Mouse (Mus musculus): Measurements from ENCODE around the gene Alyref2. TPM values are rescaled to one million over a fixed set of nuclear protein-coding genes. Genes with fewer than 3 reads are reported as not detected.
"Not testable (repeated sequence)": the region's sequence is repeated elsewhere in the genome, so short reads cannot be mapped to it uniquely, and the experiment has no call there.

Gene Alyref2
- polyA plus RNA-seq, 2 experiments = 10.8 to 14.5 TPM

- Histone ChIP-seq H3K4me3 (replicated peaks; ENCODE audit: low read length) (no peak overlapping the region), H3K9me3 (ENCODE audit: control insufficient read depth, low read length) (no peaks in the 10 kb centered on the region), H3K27me3 (ENCODE audit: control insufficient read depth, insufficient read depth, low read length) (no peaks in the 10 kb centered on the region), H3K9ac (ENCODE audit: low read depth, low read length, severe bottlenecking) (no peak overlapping the region), H3K4me1 (ENCODE audit: control insufficient read depth, insufficient read depth, low read length) (no peaks in the 10 kb centered on the region), H3K36me3 (ENCODE audit: control insufficient read depth, insufficient read depth, low read length) (no peaks in the 10 kb centered on the region), H3K4me2 (replicated peaks; ENCODE audit: low read depth, low read length, severe bottlenecking) (no peak overlapping the region), H3K27ac (replicated peaks; ENCODE audit: low read depth, low read length) (no peak overlapping the region)
- DNase-seq (ENCODE audit: low spot score) (no peak), ATAC-seq (ENCODE audit: low FRiP score, low read depth) (no peak)
- 88% methylated on average over 5 of the region's 5 CpGs for WGBS
- TF ChIP-seq POLR2A (IDR thresholded peaks at IDR 0.05; ENCODE audit: borderline replicate concordance, extremely low read depth, insufficient read depth, insufficient read length) = no peak
Measured at GRCm38 (mm10) chr1:171470896-171471295, 32.4 kb upstream of the Alyref2 start.

- H3K36me3 ChIP-seq (ENCODE audit: control insufficient read depth, insufficient read depth, low read length) = no peaks in the 10 kb centered on the region
- H3K27ac ChIP-seq (replicated peaks; ENCODE audit: low read depth, low read length) = no peak overlapping the region
- no peaks in the 10 kb centered on the region for H3K4me1 ChIP-seq (ENCODE audit: control insufficient read depth, insufficient read depth, low read length)
- 57% methylated on average over 1 of the region's 1 CpGs for WGBS
- no peaks in the 10 kb centered on the region for H3K27me3 ChIP-seq (ENCODE audit: control insufficient read depth, insufficient read depth, low read length)
- ATAC-seq (ENCODE audit: low FRiP score, low read depth) (no peak), DNase-seq (ENCODE audit: low spot score) (no peak)
- H3K9me3 ChIP-seq (ENCODE audit: control insufficient read depth, low read length) = no peaks in the 10 kb centered on the region
- no peak overlapping the region for H3K9ac ChIP-seq (ENCODE audit: low read depth, low read length, severe bottlenecking)
- no peak for TF ChIP-seq POLR2A (IDR thresholded peaks at IDR 0.05; ENCODE audit: borderline replicate concordance, extremely low read depth, insufficient read depth, insufficient read length)
- no peak overlapping the region for H3K4me2 ChIP-seq (replicated peaks; ENCODE audit: low read depth, low read length, severe bottlenecking)
- H3K4me3 ChIP-seq (replicated peaks; ENCODE audit: low read length) = no peak overlapping the region
Measured at GRCm38 (mm10) chr1:171471452-171471851, 31.8 kb upstream of the Alyref2 start.

GRCm38 (mm10) chr1:171471941-171472340 is 31.3 kb upstream of the Alyref2 start:
- 96% methylated on average over 7 of the region's 8 CpGs for WGBS
- not testable (repeated sequence) for H3K9me3 ChIP-seq (ENCODE audit: control insufficient read depth, low read length); H3K4me2 ChIP-seq (replicated peaks; ENCODE audit: low read depth, low read length, severe bottlenecking); DNase-seq (ENCODE audit: low spot score); H3K4me3 ChIP-seq (replicated peaks; ENCODE audit: low read length); H3K27ac ChIP-seq (replicated peaks; ENCODE audit: low read depth, low read length); ATAC-seq (ENCODE audit: low FRiP score, low read depth); H3K27me3 ChIP-seq (ENCODE audit: control insufficient read depth, insufficient read depth, low read length); H3K9ac ChIP-seq (ENCODE audit: low read depth, low read length, severe bottlenecking); H3K36me3 ChIP-seq (ENCODE audit: control insufficient read depth, insufficient read depth, low read length); H3K4me1 ChIP-seq (ENCODE audit: control insufficient read depth, insufficient read depth, low read length)

- H3K9ac ChIP-seq (ENCODE audit: low read depth, low read length, severe bottlenecking) = no peak overlapping the region
- DNase-seq (ENCODE audit: low spot score) = no peak
- no peak for ATAC-seq (ENCODE audit: low FRiP score, low read depth)
- H3K9me3 ChIP-seq (ENCODE audit: control insufficient read depth, low read length) = no peaks in the 10 kb centered on the region
- H3K27me3 ChIP-seq (ENCODE audit: control insufficient read depth, insufficient read depth, low read length) = no peaks in the 10 kb centered on the region
- no peak overlapping the region for H3K4me3 ChIP-seq (replicated peaks; ENCODE audit: low read length)
- H3K27ac ChIP-seq (replicated peaks; ENCODE audit: low read depth, low read length) = no peak overlapping the region
- WGBS = 46% methylated on average over 4 of the region's 4 CpGs
- TF ChIP-seq POLR2A (IDR thresholded peaks at IDR 0.05; ENCODE audit: borderline replicate concordance, extremely low read depth, insufficient read depth, insufficient read length) = no peak
- H3K4me2 ChIP-seq (replicated peaks; ENCODE audit: low read depth, low read length, severe bottlenecking) = no peak overlapping the region
- H3K36me3 ChIP-seq (ENCODE audit: control insufficient read depth, insufficient read depth, low read length) = no peaks in the 10 kb centered on the region
- no peaks in the 10 kb centered on the region for H3K4me1 ChIP-seq (ENCODE audit: control insufficient read depth, insufficient read depth, low read length)
Measured at GRCm38 (mm10) chr1:171473506-171473905, 29.8 kb upstream of the Alyref2 start.

GRCm38 (mm10) chr1:171473920-171474640 is 29.2 kb upstream of the Alyref2 start:
- WGBS = 63% methylated on average over 9 of the region's 9 CpGs
- no peak overlapping the region for H3K27ac ChIP-seq (replicated peaks; ENCODE audit: low read depth, low read length)
- H3K9ac ChIP-seq (ENCODE audit: low read depth, low read length, severe bottlenecking) = no peak overlapping the region
- no peak overlapping the region for H3K4me2 ChIP-seq (replicated peaks; ENCODE audit: low read depth, low read length, severe bottlenecking)
- ATAC-seq (ENCODE audit: low FRiP score, low read depth) (no peak), DNase-seq (ENCODE audit: low spot score) (no peak)
- H3K4me3 ChIP-seq (replicated peaks; ENCODE audit: low read length) = no peak overlapping the region
- no peak for TF ChIP-seq POLR2A (IDR thresholded peaks at IDR 0.05; ENCODE audit: borderline replicate concordance, extremely low read depth, insufficient read depth, insufficient read length)
- H3K9me3 ChIP-seq (ENCODE audit: control insufficient read depth, low read length) = no peaks in the 10 kb centered on the region
- no peaks in the 10 kb centered on the region for H3K4me1 ChIP-seq (ENCODE audit: control insufficient read depth, insufficient read depth, low read length)
- H3K27me3 ChIP-seq (ENCODE audit: control insufficient read depth, insufficient read depth, low read length) = no peaks in the 10 kb centered on the region
- no peaks in the 10 kb centered on the region for H3K36me3 ChIP-seq (ENCODE audit: control insufficient read depth, insufficient read depth, low read length)
